Mouse (Mus musculus): Measurements from ENCODE around the gene Cd3e.

GRCm38 (mm10) chr9:45015841-45016240, 6.4 kb upstream of the Cd3e start:
- TF ChIP-seq CTCF (IDR thresholded peaks at IDR 0.05; ENCODE audit: insufficient read depth, low read depth, low read length) = no peak
- no peak for TF ChIP-seq POLR2A (IDR thresholded peaks at IDR 0.05; ENCODE audit: insufficient read depth, low read depth, low read length)

All from olfactory bulb, adult 2 months (tissue).